Mouse (Mus musculus) common myeloid progenitor, adult 5-6 weeks (primary cell): ENCODE measurements at regions not wholly inside any gene's neighbourhood (a gene's known extent, or its start where the extent isn't known, plus 50 kb on each side); places are given as distances from the start of the nearest gene placed in this dataset.

Experiments used
- ATAC-seq: replicated peaks from 2 replicates; pipeline ENCODE4 v1.8.0; 2016; ENCODE audit warnings: low read depth, mild to moderate bottlenecking, moderate TSS enrichment, inconsistent platforms; ENCODE audit not compliant: poor library complexity, severe bottlenecking

DNA sequence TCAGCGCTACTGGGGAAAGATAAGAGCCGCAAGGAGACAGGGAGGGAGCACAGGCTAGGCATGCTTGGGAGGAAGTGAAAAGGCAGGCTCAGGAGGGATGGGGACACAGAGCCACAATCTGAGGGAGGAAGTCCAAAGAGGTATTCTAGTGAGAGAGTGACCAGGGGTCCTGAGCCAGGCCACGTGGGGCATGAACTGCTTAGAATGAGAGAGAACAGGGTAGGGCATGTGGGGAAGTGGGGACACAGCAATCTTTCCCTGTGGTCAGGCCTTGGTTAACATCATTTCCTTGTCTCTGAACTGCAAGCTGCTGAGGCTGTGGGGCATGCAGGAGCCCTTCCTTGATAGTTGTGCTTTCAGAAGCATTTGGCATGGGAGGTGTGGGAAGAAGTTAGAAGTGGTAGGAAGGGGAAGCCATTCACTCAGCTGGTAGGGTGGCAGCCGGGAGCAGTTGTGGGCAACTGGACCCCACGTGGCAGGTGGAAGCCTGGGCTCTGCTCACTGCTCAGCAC is 92.2 kb upstream of the Igfbp7 start:
- peak; percentile 97 for ATAC-seq

DNA sequence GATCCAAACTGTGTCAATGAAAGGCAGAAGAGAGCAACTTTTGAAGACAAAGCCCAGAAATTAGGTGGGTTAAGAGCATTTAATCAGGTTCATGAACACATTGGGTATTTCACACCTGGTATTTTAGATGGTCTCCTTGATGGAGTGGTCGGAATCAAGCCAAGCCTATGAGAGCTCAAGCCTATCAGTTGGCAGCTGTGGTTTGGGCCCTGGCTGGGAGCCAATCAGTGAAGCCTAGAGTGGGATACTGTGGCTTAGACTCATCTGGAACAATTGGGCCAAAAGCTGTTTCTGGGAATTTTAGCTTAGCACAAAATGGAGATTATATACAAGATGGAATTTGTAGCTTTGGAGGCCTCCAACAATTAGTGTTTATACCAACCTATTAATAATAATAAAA is 86.8 kb upstream of the Igfbp7 start:
- ATAC-seq, result no peak

DNA sequence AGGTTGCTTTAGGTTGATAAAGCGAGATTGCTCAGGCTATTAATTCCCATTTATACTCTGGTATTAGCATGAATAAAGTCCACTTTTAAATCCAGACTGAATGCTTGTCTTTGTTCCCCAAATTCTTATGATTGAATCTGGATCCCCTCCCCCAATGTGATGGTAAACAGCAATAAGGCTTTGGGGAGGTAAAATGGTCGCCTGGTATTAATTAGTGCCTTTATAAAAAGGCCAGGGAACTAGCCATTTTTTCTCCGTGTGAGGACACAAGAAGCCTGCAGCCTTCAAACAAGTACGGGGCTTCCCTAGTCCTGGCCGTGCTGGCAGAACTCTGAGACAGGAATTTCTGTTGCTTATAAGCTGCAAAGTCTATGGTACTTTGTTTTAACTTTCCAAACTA is 81.1 kb upstream of the Igfbp7 start:
- no peak for ATAC-seq

DNA sequence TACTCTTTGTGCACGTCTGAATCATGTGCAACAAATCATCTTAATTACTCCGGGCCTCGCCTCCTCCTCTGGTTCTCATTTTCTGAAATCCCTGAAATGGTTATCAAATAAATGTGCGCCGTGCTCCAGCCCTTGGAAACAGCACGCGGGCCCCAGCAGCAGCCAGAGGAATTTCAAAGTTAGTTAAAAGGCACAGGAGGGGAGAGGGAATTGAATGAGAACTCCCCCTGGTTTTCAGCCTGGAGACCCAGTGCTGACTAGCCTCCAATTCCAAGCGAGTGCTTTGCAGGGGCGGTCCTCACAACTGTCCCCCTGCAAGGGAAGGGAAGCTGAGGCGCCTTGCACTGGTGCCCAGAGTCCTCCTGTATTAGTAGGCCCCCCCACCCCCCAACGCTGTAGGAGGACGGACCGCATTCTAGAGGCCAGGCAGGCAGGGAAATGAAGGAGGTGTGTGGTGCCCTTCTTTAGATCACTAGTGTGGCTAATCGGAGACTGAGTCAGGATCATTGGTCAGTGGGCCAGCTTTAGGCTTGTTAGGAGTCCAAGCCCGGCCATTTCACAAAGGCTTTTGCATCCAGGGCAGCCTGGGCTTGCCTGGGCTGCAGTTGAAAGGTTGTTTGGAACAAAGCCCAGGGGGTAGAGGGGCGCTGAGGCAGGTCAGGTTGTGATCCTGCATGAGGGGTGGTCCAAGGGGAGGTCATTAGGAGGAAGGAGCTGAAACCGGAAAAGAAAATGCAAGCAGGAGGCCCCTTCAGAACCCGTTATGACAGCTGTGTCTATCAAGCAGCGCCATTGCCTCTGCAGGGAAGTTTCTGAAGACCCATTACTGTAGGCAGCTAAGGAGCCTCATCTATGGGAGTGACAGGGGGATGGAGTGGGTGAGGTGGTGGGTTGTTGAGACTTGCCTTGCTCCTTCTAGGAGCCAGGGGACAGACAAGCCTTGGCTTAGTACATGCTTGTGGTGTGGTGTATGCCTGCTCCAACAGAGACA is 80.3 kb upstream of the Igfbp7 start:
- ATAC-seq, result no peak

DNA sequence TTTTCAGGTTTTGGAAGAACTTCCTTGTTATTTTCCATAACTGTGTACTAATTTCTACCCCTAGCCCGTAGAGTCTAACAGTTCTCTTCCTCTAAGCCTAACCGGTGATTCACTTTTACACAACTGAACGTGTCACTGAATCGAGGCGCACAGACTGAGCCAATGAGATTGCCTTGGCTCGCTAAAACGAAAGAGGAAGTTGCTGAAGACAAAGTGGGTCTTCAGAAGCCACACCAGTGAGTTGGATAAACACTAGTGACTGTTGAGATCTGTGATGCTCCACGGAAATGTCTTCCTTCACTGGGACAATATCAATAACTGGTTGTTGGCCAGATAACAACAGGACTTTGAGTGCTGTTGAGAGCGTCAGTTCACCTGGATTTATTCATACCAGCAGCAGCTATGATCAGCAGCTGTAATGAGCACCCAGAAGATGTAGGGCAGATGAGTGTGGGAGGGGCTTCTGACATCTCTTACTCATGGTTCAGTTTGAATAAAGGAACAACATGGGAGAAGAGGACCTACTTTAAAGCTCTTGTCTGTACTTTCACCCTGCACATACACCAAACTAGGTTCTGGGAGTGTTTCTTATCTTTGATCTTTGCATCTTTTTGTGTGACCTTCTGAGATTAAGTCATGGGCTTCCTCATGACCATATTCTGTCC is 75.3 kb upstream of the Igfbp7 start:
- peak; percentile 92 for ATAC-seq

DNA sequence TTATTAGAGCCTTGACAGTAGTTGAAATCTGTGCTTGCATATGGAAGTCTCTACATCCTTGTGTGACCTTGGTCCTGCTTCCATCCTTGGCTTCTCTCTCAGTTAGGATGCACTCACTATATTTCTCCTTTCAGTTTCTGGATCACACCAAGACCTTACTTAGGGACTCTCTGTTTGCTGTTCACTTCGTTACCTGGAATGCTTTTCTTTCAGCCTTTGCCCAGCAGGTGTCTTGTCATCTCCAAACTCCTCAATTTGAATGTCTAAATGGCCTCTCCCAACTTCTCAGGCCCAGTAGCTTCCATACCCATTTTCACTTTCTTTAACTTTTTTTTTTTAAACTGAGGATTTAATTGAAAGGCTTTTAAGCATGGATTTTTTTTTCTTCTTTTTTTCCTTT is 74.0 kb upstream of the Igfbp7 start:
- no peak for ATAC-seq

DNA sequence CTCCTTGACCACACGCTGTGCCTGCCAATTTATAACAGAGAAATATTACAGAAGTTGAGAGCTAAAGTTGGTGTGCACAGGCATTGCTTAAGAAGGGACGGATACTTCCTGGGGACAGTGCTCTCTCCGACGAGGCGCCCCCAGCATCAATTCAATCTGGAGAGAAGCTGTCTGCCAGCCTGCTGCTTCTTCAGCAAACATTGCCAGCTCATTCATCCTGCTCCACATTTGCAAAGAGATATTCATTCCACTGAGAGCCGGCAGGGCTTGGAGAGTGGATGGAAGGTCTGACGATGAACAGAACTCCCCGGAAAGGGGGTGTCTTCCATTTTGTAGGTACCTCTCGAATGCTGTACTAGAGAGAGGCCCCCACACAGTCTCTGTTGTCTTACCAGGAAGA is 70.0 kb upstream of the Igfbp7 start:
- ATAC-seq, result no peak

DNA sequence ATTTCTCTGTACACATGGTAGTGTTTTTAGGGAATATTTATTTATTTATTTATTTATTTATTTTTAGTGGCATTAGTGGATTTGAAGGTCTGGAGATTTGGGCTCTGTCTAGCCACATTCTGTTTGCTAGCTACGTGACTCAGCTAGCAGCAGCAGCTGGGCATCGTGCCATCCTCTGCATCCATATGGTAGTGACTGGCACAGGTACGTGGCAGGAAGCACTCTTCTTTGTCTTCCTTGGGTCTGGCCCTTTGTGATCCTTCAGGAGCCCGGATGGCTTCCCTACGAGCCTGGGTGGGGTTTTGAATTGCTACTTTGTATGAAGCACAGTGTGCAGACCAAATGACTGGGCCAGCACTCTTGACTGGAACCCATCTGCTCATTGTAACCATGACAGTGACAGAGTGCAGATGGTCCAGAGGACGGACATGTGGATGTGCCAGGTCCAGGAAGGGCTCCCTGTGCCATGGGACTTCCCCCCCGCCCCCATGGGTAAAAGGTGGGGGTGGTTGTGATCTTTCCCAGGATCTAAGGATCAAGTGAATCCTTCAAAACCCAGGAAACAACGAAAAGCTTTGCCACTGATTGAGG is 66.2 kb upstream of the Igfbp7 start:
- ATAC-seq, result no peak

DNA sequence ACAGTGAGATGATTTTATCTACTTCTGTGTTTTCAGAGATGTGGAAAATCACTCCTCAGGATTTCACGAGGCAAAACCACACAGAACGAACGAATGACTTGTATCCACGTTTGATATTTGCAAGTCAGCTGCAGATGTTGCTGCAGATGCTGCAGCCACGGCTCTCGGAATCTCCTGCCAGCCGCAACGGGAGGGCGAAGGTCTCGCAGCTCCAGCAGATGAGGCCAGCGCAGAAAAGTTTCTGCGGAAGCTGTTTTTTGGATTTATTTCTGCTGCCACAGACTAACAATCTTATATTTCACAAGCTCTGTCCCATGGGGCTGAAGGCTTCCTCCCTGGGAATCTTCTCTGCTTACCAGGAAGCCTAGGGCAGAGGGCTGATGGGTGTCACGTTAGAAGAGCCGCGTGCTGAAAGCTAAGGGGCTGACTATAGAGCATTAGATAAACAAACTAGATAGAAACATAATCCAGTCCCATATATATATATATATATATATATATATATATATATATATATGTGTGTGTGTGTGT is 61.5 kb upstream of the Igfbp7 start:
- no peak for ATAC-seq

DNA sequence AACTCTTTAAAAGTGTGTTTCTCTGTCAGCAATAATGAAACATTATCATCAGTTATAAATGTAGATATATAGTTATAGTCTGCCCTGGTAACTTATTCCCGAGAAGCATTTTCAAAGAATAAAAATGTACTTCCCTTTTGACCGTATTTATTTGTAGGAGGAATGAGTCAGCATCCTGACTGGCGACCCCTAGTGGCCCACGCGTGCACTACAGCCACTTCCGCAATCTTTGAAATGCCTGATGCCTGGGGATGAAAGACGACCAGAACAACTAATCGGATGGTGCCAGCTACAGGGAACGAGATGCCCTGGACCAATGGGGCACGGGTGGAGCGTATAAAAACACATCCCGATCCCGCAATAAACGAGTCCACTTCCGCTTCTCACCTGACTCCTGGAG is 60.6 kb upstream of the Igfbp7 start:
- peak; percentile 91 for ATAC-seq

DNA sequence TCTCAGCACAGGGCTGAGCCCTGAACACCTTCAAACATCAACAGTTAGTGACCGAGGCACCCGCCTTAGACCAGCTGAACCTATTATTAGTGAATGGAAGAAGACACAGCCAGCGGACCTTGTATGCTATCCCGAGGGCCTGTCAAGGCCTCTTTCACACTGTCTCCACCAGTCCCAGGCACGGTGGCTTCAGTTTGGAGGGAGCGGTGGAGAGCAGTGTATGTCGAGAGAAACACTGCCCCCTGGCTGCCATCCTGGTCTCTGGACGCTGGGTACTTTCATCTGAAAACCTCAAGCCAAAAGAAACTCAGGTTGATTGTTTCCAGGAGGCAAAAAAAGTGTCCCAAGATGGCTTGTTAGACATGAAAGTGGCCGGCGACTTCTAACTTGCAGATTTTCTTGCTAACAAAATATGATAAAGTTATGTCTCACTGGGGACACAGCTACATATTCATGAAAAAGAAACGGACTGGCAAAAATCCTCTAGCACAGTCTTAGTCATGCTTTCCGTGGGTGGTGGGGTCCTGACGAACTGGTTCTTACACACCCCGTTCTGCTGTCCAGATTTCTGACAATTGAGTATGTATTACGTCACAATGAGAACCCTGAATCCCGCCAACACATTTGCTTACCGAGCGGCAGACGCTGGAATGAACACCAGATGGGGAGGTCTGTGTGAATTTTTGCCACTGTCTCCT is 57.2 kb upstream of the Igfbp7 start:
- peak; percentile 40; the same call in 1 of the 2 replicates for ATAC-seq

DNA sequence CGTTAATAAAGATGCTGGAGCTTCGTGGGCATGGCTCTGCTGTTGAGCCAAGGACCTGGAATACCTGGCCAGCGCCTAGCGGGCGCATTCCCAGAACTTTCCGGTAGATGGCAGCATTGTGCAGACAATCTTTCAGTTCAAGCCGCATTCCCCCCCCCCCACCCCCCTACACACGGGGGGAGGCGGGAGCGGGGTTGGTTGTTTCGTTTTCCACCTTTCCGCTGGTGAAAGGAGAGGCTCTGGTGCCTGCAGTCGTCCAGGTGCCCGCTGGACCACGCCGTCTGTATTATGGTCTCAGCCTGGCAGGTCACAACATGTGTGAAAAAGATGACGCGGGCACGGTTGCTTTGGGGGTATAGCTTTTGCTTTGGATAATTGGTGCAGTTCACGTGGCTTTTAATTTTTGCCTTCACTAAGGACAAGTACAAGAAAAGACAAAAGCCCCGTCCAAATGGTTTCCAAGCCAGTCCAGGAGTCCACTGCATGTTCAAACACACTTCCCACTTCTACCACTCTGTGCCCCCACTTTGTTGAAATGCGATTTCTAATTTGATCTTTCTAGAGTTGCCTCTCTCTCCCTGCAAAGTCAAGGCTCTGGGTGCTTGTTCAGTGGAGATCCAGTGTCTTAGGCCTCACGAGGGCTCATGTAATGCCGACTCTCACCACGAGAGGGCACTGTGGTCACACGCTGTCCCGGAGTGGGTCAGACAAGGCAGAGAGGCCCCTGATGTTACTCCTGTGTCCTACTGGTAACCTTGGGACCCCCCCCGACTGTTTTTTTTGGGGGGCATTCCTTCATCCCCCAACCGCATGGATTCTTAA is 52.3 kb upstream of the Igfbp7 start:
- peak; percentile 92 for ATAC-seq
